Mouse (Mus musculus): ENCODE results near the gene Gm19402. TPM values are rescaled to one million over a fixed set of nuclear protein-coding genes. Genes with fewer than 3 reads are reported as not detected.
A peak's percentile ranks its signal among the peaks of the same experiment; 100 is the strongest.
"Not testable (repeated sequence)": the region's sequence is repeated elsewhere in the genome, so short reads cannot be mapped to it uniquely, and the experiment has no call there.

Gm19402 gene
- polyA plus RNA-seq (2015; fragmentation: Nextera tagmentation; extraction: Ambion mirVana) = not detected in 2 replicates

DNA sequence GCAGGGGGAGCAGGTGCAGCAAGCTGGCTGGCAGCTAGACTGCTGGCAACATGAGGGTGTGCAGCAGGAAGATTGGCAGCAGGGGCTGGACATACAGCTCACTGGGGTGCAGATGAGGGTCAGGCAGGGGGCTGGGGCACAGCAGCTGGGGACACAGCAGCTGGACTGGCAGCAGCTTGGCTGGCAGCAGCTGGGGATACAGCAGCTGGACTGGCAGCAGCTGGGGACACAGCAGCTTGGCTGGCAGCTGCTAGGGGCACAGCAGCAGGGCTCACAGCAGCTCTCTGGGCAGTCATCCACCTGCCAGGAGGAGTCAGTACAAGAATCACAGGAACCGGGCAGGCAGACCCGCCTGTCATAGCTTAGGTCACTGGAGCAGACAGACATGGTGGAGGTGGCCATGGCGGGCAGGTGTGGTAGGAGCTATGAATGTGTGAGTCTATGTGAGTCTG is at the start of gene Gm19402:
Gene Gm19402, minus strand, starts transcription at position 402 of the 452 bp plus-strand sequence.
- H3K9me3 ChIP-seq (ENCODE audit: control insufficient read depth); H3K4me2 ChIP-seq (replicated peaks; ENCODE audit: low read depth); H3K27ac ChIP-seq (ENCODE audit: low read depth, low read length); ATAC-seq; H3K4me1 ChIP-seq (replicated peaks; ENCODE audit: control insufficient read depth, insufficient read depth, low read length); H3K9ac ChIP-seq (ENCODE audit: low read depth, low read length); H3K4me3 ChIP-seq (ENCODE audit: low read depth, low read length); H3K27me3 ChIP-seq (replicated peaks; ENCODE audit: control insufficient read depth, insufficient read depth, low read length); H3K36me3 ChIP-seq (ENCODE audit: control insufficient read depth, insufficient read depth): not testable (repeated sequence)
- 66% methylated on average over 3 of the region's 3 CpGs for WGBS

DNA sequence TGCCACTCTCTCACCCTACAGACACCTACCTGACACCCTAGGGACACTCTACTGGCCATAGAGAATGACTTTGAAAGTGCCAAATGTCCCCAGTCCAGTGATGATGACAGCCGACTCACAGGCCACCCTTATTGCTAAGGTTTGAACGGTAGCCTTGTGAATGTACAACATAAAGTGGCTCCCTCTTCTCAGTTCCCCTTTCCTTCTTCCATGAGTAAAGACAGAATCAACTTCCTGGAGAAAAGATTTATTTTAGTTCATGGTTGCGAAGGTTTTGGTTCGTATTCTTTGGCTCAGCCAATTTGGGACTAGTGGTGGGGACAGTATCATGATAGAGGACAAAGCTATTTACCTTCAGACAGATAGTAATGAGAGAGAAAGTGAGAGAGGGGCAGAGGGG is 48.4 kb upstream of the Gm19402 start:
- no peak overlapping the region for H3K9ac ChIP-seq (ENCODE audit: low read depth, low read length)
- WGBS = 81% methylated on average over 4 of the region's 4 CpGs
- H3K4me2 ChIP-seq (replicated peaks; ENCODE audit: low read depth) = no peak overlapping the region
- H3K27me3 ChIP-seq (replicated peaks; ENCODE audit: control insufficient read depth, insufficient read depth, low read length) = no peaks in the 10 kb centered on the region
- no peak for TF ChIP-seq CTCF (IDR thresholded peaks at IDR 0.05; ENCODE audit: low read depth)
- H3K27ac ChIP-seq (ENCODE audit: low read depth, low read length) = no peak overlapping the region
- H3K4me3 ChIP-seq (ENCODE audit: low read depth, low read length) = no peak overlapping the region
- no peaks in the 10 kb centered on the region for H3K4me1 ChIP-seq (replicated peaks; ENCODE audit: control insufficient read depth, insufficient read depth, low read length)
- no peaks in the 10 kb centered on the region for H3K36me3 ChIP-seq (ENCODE audit: control insufficient read depth, insufficient read depth)
- no peaks in the 10 kb centered on the region for H3K9me3 ChIP-seq (ENCODE audit: control insufficient read depth)
- no peak for ATAC-seq

DNA sequence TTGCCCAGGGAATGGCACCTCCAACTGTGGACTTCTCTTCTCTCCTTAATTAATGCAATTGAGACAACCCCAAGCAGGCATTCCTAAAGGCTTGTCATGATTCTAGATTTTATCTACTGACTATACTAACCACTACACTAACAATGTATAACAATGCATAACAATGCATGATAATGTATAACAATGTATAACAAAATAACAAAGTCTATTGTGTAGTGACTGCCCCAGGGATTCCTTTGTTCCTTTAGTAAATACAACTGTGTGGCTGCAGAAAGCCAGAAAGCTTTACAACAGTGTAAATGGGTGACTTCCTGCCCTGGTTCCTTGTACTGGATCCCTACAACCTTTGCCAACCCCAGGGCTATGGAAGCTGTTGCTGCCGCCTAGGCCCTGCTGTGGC is 45.4 kb upstream of the Gm19402 start:
- H3K27me3 ChIP-seq (replicated peaks; ENCODE audit: control insufficient read depth, insufficient read depth, low read length) = no peaks in the 10 kb centered on the region
- 97% methylated on average over 1 of the region's 1 CpGs for whole genome bisulfite sequencing
- no peaks in the 10 kb centered on the region for H3K36me3 ChIP-seq (ENCODE audit: control insufficient read depth, insufficient read depth)
- H3K4me3 ChIP-seq (ENCODE audit: low read depth, low read length) = no peak overlapping the region
- H3K27ac ChIP-seq (ENCODE audit: low read depth, low read length) = no peak overlapping the region
- H3K4me1 ChIP-seq (replicated peaks; ENCODE audit: control insufficient read depth, insufficient read depth, low read length) = no peaks in the 10 kb centered on the region
- ATAC-seq = no peak
- no peaks in the 10 kb centered on the region for H3K9me3 ChIP-seq (ENCODE audit: control insufficient read depth)
- no peak overlapping the region for H3K9ac ChIP-seq (ENCODE audit: low read depth, low read length)
- no peak overlapping the region for H3K4me2 ChIP-seq (replicated peaks; ENCODE audit: low read depth)
- no peak for TF ChIP-seq CTCF (IDR thresholded peaks at IDR 0.05; ENCODE audit: low read depth)

DNA sequence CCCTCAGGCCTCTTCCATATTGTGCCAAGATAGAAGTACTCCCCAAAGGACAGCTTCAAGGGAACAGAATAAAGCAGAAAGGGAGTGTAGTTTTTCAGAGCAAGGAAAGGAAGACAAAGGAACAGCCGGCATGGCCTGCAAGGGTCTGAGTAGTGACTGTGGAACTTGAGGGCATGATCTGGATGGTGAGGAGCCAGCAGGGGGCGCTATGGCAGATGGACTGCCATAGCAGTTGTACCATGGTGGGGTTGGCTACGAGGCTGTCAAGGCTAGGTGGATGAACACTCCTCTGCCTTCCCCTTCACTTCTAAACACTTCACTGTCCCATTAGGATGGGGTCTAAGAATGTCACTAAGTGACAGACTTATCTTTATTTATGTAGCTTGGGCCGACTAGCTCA is 38.7 kb upstream of the Gm19402 start:
- WGBS = 46% methylated on average over 4 of the region's 4 CpGs
- no peak overlapping the region for H3K9ac ChIP-seq (ENCODE audit: low read depth, low read length)
- H3K27me3 ChIP-seq (replicated peaks; ENCODE audit: control insufficient read depth, insufficient read depth, low read length) = no peaks in the 10 kb centered on the region
- TF ChIP-seq CTCF (IDR thresholded peaks at IDR 0.05; ENCODE audit: low read depth) = peak; percentile 64
- no peak overlapping the region for H3K27ac ChIP-seq (ENCODE audit: low read depth, low read length)
- no peak overlapping the region for H3K4me2 ChIP-seq (replicated peaks; ENCODE audit: low read depth)
- ATAC-seq = no peak
- no peaks in the 10 kb centered on the region for H3K4me1 ChIP-seq (replicated peaks; ENCODE audit: control insufficient read depth, insufficient read depth, low read length)
- H3K36me3 ChIP-seq (ENCODE audit: control insufficient read depth, insufficient read depth) = no peaks in the 10 kb centered on the region
- no peaks in the 10 kb centered on the region for H3K9me3 ChIP-seq (ENCODE audit: control insufficient read depth)
- no peak overlapping the region for H3K4me3 ChIP-seq (ENCODE audit: low read depth, low read length)

DNA sequence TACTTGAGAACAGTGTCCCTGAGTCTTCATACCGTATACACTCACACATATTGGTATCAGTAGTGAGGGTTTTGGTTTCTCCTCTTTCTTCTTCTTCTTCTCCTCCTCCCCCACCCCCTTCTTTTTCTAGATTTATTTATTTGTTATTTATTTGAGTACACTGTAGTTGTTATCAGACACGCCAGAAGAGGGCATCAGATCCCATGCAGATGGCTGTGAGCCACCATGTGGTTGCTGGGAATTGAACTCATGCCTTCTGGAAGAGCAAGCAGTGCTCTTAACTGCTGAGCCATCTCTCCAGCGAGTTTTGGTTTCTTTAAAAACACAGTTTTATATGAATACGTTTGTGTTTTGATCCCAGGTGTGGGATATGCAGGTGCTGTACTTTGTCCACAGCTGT is 37.7 kb upstream of the Gm19402 start:
- WGBS = 77% methylated on average over 4 of the region's 4 CpGs
- Histone ChIP-seq H3K27me3 (replicated peaks; ENCODE audit: control insufficient read depth, insufficient read depth, low read length) (no peaks in the 10 kb centered on the region), H3K4me2 (replicated peaks; ENCODE audit: low read depth) (no peak overlapping the region), H3K4me3 (ENCODE audit: low read depth, low read length) (no peak overlapping the region), H3K9me3 (ENCODE audit: control insufficient read depth) (no peaks in the 10 kb centered on the region), H3K9ac (ENCODE audit: low read depth, low read length) (no peak overlapping the region), H3K4me1 (replicated peaks; ENCODE audit: control insufficient read depth, insufficient read depth, low read length) (no peaks in the 10 kb centered on the region), H3K36me3 (ENCODE audit: control insufficient read depth, insufficient read depth) (no peaks in the 10 kb centered on the region), H3K27ac (ENCODE audit: low read depth, low read length) (no peak overlapping the region)
- TF ChIP-seq CTCF (IDR thresholded peaks at IDR 0.05; ENCODE audit: low read depth) = peak; percentile 45
- ATAC-seq = no peak

DNA sequence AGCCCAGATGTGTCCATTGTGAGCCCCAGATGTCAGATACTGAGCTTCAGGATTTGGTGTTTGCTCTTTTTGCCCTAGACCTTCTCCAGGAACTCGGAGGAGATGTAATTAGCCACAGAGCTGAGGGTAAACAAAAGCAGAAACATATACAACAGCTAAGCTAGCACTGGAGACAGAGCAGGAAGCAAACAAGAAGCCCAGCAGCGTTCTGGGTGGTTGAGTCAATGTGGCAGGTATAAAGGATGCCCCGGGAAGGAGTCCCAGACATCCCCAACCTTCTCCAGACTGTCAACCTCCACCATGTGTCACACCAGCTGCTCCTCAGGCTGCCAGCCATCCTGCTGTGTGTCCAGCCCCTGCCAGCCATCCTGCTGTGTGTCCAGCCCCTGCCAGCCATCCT is 35.6 kb upstream of the Gm19402 start, which contains the start of gene Gm10100:
Gene Gm10100, plus strand, starts transcription at position 301 of the 400 bp plus-strand sequence.
- no peak for TF ChIP-seq CTCF (IDR thresholded peaks at IDR 0.05; ENCODE audit: low read depth)
- Histone ChIP-seq H3K4me1 (replicated peaks; ENCODE audit: control insufficient read depth, insufficient read depth, low read length) (no peaks in the 10 kb centered on the region), H3K9me3 (ENCODE audit: control insufficient read depth) (no peaks in the 10 kb centered on the region), H3K9ac (ENCODE audit: low read depth, low read length) (no peak within 1 kb of the TSS), H3K36me3 (ENCODE audit: control insufficient read depth, insufficient read depth) (no peaks in the 10 kb centered on the region), H3K4me3 (ENCODE audit: low read depth, low read length) (no peak within 1 kb of the TSS), H3K27ac (ENCODE audit: low read depth, low read length) (no peak within 1 kb of the TSS), H3K4me2 (replicated peaks; ENCODE audit: low read depth) (no peak within 1 kb of the TSS), H3K27me3 (replicated peaks; ENCODE audit: control insufficient read depth, insufficient read depth, low read length) (no peaks in the 10 kb centered on the region)
- ATAC-seq = no peak
- WGBS = 28% methylated on average over 3 of the region's 3 CpGs

DNA sequence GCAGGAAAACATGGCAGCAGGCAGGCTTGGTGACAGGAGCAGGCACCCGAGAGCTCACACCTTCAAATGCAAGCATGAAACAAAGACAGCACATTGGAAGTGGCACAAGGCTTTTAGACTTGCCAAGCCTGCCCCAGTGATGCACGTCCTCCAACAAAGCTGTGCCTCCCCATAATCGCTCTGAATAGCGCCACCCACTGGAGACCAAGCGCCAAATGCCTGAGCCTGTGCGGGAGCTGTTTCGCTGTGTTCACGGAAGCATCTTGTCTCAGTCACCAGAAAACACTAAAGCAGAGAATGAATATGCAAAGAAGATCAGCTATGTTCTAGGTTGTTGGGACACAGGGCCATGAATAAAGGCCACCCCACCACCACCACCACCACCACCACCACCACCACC is 34.3 kb upstream of the Gm19402 start:
- no peak overlapping the region for H3K27ac ChIP-seq (ENCODE audit: low read depth, low read length)
- no peaks in the 10 kb centered on the region for H3K27me3 ChIP-seq (replicated peaks; ENCODE audit: control insufficient read depth, insufficient read depth, low read length)
- no peaks in the 10 kb centered on the region for H3K4me1 ChIP-seq (replicated peaks; ENCODE audit: control insufficient read depth, insufficient read depth, low read length)
- 79% methylated on average over 8 of the region's 8 CpGs for WGBS
- peak; percentile 31 for TF ChIP-seq CTCF (IDR thresholded peaks at IDR 0.05; ENCODE audit: low read depth)
- H3K4me2 ChIP-seq (replicated peaks; ENCODE audit: low read depth) = no peak overlapping the region
- H3K36me3 ChIP-seq (ENCODE audit: control insufficient read depth, insufficient read depth) = no peaks in the 10 kb centered on the region
- ATAC-seq = no peak
- no peaks in the 10 kb centered on the region for H3K9me3 ChIP-seq (ENCODE audit: control insufficient read depth)
- no peak overlapping the region for H3K4me3 ChIP-seq (ENCODE audit: low read depth, low read length)
- no peak overlapping the region for H3K9ac ChIP-seq (ENCODE audit: low read depth, low read length)

DNA sequence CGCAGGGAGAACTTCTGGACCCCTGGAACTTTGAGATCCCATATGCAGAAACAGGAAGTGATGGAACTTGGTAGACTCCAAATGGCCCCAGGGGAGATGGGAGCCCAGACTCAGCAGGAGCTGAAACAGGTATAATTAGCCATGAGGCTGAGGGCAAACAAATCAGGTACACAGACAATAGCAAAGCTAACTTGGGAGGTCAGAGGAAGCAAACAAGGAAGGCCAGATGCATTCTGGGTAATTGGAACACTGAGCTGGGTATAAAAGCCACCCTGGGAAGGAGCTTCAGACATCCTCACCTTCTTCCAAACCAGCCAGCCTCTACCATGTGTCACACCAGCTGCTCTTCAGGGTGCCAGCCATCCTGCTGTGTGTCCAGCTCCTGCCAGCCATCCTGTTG is 29.7 kb upstream of the Gm19402 start, which contains the start of gene Krtap12-1:
Gene Krtap12-1, plus strand, starts transcription at position 301 of the 400 bp plus-strand sequence.
- H3K9me3 ChIP-seq (ENCODE audit: control insufficient read depth); H3K4me1 ChIP-seq (replicated peaks; ENCODE audit: control insufficient read depth, insufficient read depth, low read length); H3K4me2 ChIP-seq (replicated peaks; ENCODE audit: low read depth); H3K4me3 ChIP-seq (ENCODE audit: low read depth, low read length); H3K27ac ChIP-seq (ENCODE audit: low read depth, low read length); ATAC-seq; H3K27me3 ChIP-seq (replicated peaks; ENCODE audit: control insufficient read depth, insufficient read depth, low read length); H3K36me3 ChIP-seq (ENCODE audit: control insufficient read depth, insufficient read depth); H3K9ac ChIP-seq (ENCODE audit: low read depth, low read length): not testable (repeated sequence)
- WGBS = 83% methylated on average over 1 of the region's 1 CpGs

Measured in intestine, postnatal 0 days (tissue).